In the genomic region with DNA sequence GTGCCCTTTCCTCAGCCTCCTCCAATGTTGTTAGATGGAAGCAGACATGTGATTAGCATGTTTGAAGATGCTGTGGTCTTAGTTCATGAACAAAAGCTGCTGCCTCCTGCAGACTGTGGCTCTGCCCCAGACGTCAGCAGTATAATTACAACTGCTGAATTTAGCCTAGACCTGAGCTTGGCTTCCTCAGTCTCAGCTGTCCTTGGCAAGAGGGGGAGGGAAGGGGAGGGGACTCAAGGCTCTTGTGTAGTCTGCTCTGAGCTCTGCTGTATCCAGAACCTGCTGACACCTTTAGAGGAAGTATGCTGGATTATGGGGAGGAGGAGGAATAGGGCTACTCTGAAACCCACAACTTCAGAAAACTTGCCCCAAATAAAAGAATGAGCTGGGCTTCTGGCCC, we compare ENCODE assay signal across 15 mouse cellular contexts.
DNase-seq lines count a peak whose midpoint lies in the region; ATAC-seq and TF ChIP-seq lines count a peak whose summit lies in the region.
"Had no signal": no experiment of that assay in that cellular context is flagged by ENCODE, and none has a peak within 500 bp of the region (broad histone marks: within the 10 kb centered on the region; RNA-seq: fewer than 3 reads in every experiment).

No protein-coding gene starts in this region.

- 24% methylated on average over 1 of the region's 1 CpGs for WGBS in midbrain, embryonic 10.5 days
- 17% methylated on average over 1 of the region's 1 CpGs for WGBS in midbrain, embryonic 13.5 days
- WGBS in forebrain, postnatal 0 days = 17% methylated on average over 1 of the region's 1 CpGs

- peak overlapping the region; percentile 53 for H3K27ac ChIP-seq in midbrain, embryonic 10.5 days (replicated peaks)
- H3K27ac ChIP-seq in midbrain, embryonic 13.5 days = no peak overlapping the region
- no peak overlapping the region for H3K27ac ChIP-seq in forebrain, postnatal 0 days (ENCODE audit: low read depth, low read length)
- H3K27ac ChIP-seq: limb, embryonic 15.5 days had no signal

- peaks cover 20% of the 10 kb centered on the region for H3K4me1 ChIP-seq in midbrain, embryonic 10.5 days
- peaks cover 32% of the 10 kb centered on the region for H3K4me1 ChIP-seq in midbrain, embryonic 13.5 days (replicated peaks)
- no peaks in the 10 kb centered on the region for H3K4me1 ChIP-seq in forebrain, postnatal 0 days (ENCODE audit: insufficient read depth)
- H3K4me1 ChIP-seq: limb, embryonic 15.5 days had no signal

- no peak overlapping the region for H3K9ac ChIP-seq in midbrain, embryonic 13.5 days (replicated peaks)
- no peak overlapping the region for H3K9ac ChIP-seq in forebrain, postnatal 0 days
- H3K9ac ChIP-seq: limb, embryonic 15.5 days had no signal

- no peaks in the 10 kb centered on the region for H3K27me3 ChIP-seq in midbrain, embryonic 10.5 days (ENCODE audit: low read depth, poor library complexity, severe bottlenecking)
- H3K27me3 ChIP-seq in midbrain, embryonic 13.5 days = no peaks in the 10 kb centered on the region
- H3K27me3 ChIP-seq in forebrain, postnatal 0 days (ENCODE audit: insufficient read depth, low read length) = no peaks in the 10 kb centered on the region
- H3K27me3 ChIP-seq: limb, embryonic 15.5 days; Patski had no signal

- ATAC-seq in midbrain, embryonic 13.5 days = no peak
- peak; percentile 62 for ATAC-seq in forebrain, postnatal 0 days
- ATAC-seq: Patski had no signal

- no peaks in the 10 kb centered on the region for H3K36me3 ChIP-seq in midbrain, embryonic 10.5 days
- H3K36me3 ChIP-seq in midbrain, embryonic 13.5 days = no peaks in the 10 kb centered on the region
- H3K36me3 ChIP-seq in forebrain, postnatal 0 days (ENCODE audit: insufficient read depth) = no peaks in the 10 kb centered on the region
- H3K36me3 ChIP-seq: limb, embryonic 15.5 days had no signal

- DNase-seq in gastrocnemius, postnatal 25 days = peak; percentile 25
- no peak for DNase-seq in gastrocnemius, postnatal 36 days
- no peak for DNase-seq in midbrain, embryonic 10.5 days (ENCODE audit: low spot score)
- DNase-seq in adrenal gland, postnatal 36 days = peak; percentile 55 to 67
- no peak for DNase-seq in forebrain, postnatal 0 days
- DNase-seq in layer of hippocampus, postnatal 25 days (ENCODE audit: extremely low spot score in 1 of 2, low spot score in 1 of 2) = no peak
- DNase-seq in cerebellum, postnatal 4 days (ENCODE audit: low spot score in 2 of 2) = no peak
- DNase-seq: cerebellum, postnatal 36 days; heart, adult 11 months; heart, postnatal 4 days; kidney, adult 8-10 months; lung, postnatal 4 days had no signal

- no peak overlapping the region for H3K4me2 ChIP-seq in midbrain, embryonic 13.5 days (replicated peaks)
- no peak overlapping the region for H3K4me2 ChIP-seq in forebrain, postnatal 0 days (ENCODE audit: low read depth)
- H3K4me2 ChIP-seq: limb, embryonic 15.5 days had no signal

- no peaks in the 10 kb centered on the region for H3K9me3 ChIP-seq in midbrain, embryonic 10.5 days (replicated peaks)
- H3K9me3 ChIP-seq in midbrain, embryonic 13.5 days = no peaks in the 10 kb centered on the region
- H3K9me3 ChIP-seq in forebrain, postnatal 0 days (ENCODE audit: low read length) = no peaks in the 10 kb centered on the region
- H3K9me3 ChIP-seq: limb, embryonic 15.5 days had no signal

- intact Hi-C loops in gastrocnemius, postnatal 36 days (cut with DNase I) = no loop called here

- no peak for TF ChIP-seq CTCF in forebrain, postnatal 0 days (IDR thresholded peaks at IDR 0.05; ENCODE audit: low read depth)

- H3K4me3 ChIP-seq in midbrain, embryonic 10.5 days = no peak overlapping the region
- H3K4me3 ChIP-seq in midbrain, embryonic 13.5 days (replicated peaks) = no peak overlapping the region
- H3K4me3 ChIP-seq in forebrain, postnatal 0 days (ENCODE audit: low read depth, low read length) = no peak overlapping the region
- H3K4me3 ChIP-seq: limb, embryonic 15.5 days had no signal

Comparison
In these comparisons a context has a peak if more than half of its experiments do, and no peak if none do; other contexts are left out.
1. DNase-seq: peak in gastrocnemius, postnatal 25 days (single experiment) and adrenal gland, postnatal 36 days (2 of 2); none in gastrocnemius, postnatal 36 days (0 of 2), midbrain, embryonic 10.5 days (single experiment), forebrain, postnatal 0 days (single experiment), layer of hippocampus, postnatal 25 days (0 of 2) and cerebellum, postnatal 4 days (0 of 2).